Mouse (Mus musculus): Measurements from ENCODE around the gene Cacnb1.
A peak's percentile ranks its signal among the peaks of the same experiment; 100 is the strongest.

Cacnb1 gene

GRCm38 (mm10) chr11:98040975-98041374, 18.1 kb upstream of the Cacnb1 start:
- DNase-seq (ENCODE audit: low spot score in 2 of 2): no peak

DNA sequence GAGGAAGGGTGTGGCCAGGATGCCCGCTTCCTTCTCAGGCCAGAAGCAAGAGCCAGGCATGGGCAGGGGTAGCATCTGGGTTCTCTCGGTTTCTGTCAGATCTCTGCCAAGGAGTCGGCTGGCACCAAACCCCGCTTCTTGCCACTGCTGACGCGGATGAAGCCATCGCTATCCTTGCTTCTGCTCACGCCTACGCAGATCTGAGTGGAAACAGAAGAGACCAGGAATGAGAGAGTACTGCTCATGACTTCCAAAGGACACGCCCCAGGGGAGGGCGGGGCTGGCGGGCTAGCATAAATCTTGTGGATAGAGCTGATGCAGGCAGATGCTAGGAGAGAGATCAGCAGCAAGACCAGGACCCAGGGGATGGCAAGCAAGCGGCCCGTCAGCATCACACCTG, 15.0 kb upstream of the Cacnb1 start:
- no peak for DNase-seq (ENCODE audit: low spot score in 2 of 2)

- DNase-seq (ENCODE audit: low spot score in 2 of 2): no peak
Observed at GRCm38 (mm10) chr11:98035977-98036377, 13.1 kb upstream of the Cacnb1 start.

- DNase-seq (ENCODE audit: low spot score in 2 of 2): no peak
Observed at GRCm38 (mm10) chr11:98034840-98035239, 12.0 kb upstream of the Cacnb1 start.

DNA sequence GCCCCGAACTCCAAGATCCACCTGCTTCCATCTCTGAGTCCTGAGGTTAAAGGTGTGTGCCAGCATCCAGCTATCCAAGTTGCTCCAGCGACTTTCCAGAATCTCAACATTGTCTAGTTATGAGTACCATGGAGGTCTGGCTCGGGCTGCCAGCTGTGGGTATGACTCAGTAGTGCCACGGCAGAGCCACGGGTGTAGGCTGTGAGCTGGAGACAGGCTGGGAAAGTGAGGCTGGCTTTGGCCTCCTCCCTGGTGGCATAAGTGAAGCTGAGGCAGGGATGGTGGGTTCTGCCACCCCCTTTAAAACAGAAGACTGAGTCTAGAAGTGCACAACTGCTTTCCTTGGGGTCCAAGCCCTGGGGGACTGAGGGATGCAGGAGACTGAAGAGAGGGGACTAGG, 11.2 kb upstream of the Cacnb1 start:
- DNase-seq (ENCODE audit: low spot score in 2 of 2): no peak

GRCm38 (mm10) chr11:98031443-98031770, 8.6 kb upstream of the Cacnb1 start:
- DNase-seq (ENCODE audit: low spot score in 2 of 2): peak; percentile 59 to 79

- no peak for DNase-seq (ENCODE audit: low spot score in 2 of 2)
Observed at GRCm38 (mm10) chr11:98030701-98031442, 8.0 kb upstream of the Cacnb1 start.

DNA sequence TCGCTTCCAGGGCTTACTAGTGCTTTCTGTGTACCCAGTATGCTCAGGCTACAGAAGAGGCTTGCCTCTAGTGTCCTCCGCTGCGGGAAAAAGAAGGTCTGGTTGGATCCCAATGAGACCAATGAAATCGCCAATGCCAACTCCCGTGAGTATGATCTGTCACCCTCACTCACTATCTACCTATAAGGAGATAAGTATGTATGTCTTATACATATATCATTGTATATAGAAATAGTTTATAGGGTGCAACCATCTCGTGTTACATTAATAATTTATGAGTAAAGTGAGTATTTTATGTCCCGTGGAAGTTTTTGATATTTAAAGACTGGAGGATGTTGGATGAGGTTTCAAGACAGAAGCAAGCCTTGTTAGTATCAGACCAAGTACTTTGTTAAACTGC, 5.0 kb upstream of the Cacnb1 start:
- no peak for DNase-seq (ENCODE audit: low spot score in 2 of 2)

DNA sequence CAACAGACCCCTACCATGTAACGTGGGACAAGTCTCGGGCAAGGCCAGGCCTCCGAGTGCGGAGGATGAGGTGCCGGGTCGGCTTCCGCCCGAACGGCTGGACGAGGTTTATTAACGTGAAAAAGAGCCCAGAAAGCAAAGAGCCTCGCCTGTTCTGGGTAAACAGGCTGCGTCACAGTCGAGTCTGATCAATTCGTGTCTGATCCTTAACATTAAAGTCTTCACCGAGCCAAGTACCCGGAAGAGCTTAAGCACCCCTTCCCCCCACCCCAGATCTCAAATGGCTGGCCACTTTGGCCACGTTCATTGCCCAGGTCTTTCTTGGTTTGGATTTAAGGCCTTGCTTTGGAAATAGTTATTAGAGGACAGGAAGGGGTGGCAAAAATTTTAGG, 4.5 kb upstream of the Cacnb1 start:
- no peak for DNase-seq (ENCODE audit: low spot score in 2 of 2)

GRCm38 (mm10) chr11:98026570-98027296, 3.9 kb upstream of the Cacnb1 start, which contains the start of gene Rpl19:
Gene Rpl19 (plus strand): TSS chr11:98026710.
- peak; percentile 81 to 89 for DNase-seq (ENCODE audit: low spot score in 2 of 2)

DNA sequence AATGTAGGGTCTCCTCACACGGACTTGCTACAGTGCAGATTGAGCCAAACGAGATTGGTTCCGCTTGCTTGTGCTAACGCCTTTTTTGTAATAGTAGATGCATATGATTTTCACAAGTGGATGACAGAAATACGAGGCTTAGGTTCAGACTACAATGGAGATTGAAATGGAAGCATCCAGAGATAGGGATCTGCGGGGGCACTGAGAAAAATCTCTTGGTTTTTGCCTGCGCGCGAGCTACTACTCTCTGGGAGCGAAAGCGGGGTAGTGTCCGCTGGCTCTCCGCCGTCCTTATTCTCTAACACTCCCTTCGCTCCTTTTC, 3.4 kb upstream of the Cacnb1 start:
- no peak for DNase-seq (ENCODE audit: low spot score in 2 of 2)

DNA sequence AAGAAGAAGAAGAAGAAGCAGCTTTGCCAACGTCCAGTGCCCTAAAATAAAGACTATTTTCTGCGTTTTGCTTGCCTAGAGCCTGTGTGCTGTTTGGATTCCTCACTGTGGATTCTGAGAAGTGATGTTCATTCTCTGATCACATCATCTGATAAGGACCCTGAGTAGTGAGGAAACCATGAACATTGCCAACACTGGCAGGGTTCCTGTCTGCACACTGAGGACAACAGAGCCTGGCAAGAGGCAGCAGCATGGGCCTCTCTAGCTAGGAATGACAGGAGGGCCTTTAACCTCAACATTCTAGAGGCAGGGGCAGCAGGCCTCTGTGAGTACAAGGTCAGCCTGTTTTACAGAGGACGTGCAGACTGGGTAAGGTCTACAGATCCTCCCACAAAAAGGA, 1.7 kb upstream of the Cacnb1 start:
- DNase-seq (ENCODE audit: low spot score in 2 of 2): no peak

GRCm38 (mm10) chr11:98022253-98022554, 630 bp downstream of the Cacnb1 start:
- DNase-seq (ENCODE audit: low spot score in 2 of 2): no peak

- DNase-seq (ENCODE audit: low spot score in 2 of 2): no peak
Observed at GRCm38 (mm10) chr11:98021565-98022252, 1.1 kb downstream of the Cacnb1 start.

- DNase-seq (ENCODE audit: low spot score in 2 of 2): no peak
Observed at GRCm38 (mm10) chr11:98021118-98021517, 1.7 kb downstream of the Cacnb1 start.

DNA sequence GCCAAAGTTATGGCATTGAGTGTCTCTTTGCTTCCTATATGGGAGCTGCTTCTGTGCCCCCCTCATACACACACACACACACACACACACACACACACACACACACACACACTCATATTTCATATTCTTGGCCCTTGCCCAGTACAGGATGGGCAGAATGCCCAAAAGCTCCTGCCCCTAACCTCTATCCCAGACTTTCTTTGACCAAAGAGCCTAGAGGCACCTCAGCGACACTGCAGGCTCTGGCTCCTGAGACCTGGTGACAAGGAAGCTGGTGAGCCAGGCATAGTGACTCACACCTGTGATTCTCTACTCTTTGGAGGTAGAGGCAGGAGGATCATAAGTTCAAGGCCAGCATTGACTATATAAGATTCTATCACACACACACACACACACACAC, 2.1 kb downstream of the Cacnb1 start:
- no peak for DNase-seq (ENCODE audit: low spot score in 2 of 2)

DNA sequence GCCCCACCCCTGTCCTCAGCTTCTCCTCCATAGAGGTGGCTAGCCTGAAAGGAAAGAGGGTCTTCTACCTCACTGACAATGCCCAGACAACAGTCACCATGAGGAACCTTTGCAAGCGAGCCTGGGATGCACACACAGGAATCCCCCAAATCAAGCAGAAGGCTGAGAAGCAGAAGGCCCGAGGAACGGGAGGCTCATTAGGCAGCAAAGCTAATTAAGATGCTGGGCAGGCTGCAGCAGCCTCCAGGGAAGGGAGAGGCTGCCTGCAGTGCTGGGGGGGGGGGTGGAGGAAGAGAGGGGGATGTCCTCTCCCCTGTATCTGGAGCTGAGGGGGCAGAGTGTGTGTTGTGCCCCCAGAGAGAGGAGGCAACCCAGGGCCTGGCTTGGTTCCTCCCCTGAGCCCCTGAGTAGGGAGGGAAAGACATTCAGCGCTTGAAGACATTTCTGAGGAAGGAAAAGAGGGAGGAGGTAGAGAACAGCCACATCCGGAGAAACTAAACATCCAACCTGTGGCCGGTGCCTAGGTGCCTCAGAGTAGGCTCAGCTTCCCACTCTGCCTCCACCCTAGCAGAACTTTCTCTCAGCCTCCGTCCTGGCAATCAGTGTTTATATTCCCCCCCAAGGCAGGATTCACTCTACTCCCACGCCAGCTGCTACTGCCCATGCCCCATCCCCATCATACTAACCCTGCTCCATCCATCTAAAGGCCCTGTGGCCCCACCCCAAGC, 2.8 kb downstream of the Cacnb1 start:
- peak in 1 of 2 experiments; percentile 22 for DNase-seq (ENCODE audit: low spot score in 2 of 2)

- DNase-seq (ENCODE audit: low spot score in 2 of 2): peak; percentile 76 to 84
Observed at GRCm38 (mm10) chr11:98018858-98019641, 3.8 kb downstream of the Cacnb1 start.

- DNase-seq (ENCODE audit: low spot score in 2 of 2): no peak
Observed at GRCm38 (mm10) chr11:98018222-98018621, 4.6 kb downstream of the Cacnb1 start.

DNA sequence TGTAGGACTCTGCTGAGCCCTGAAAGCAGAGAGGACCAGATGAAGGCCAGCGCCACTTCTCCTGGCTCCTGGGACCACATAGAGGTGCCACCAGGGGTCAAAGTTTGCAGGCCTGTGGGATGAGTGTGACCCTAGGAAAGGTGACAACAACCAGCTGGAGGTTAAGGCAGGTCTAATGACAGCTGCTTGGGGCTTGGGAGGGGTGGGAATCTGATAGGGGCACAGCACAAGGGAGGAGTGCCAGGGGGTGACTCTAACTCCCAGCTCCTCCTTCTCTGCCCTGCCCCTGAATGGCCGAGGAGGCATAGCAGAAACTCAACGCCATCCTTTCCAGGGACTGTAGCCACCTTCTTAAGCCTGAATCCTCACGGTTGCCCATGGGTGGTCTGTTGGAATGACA, 6.0 kb downstream of the Cacnb1 start:
- no peak for DNase-seq (ENCODE audit: low spot score in 2 of 2)

DNA sequence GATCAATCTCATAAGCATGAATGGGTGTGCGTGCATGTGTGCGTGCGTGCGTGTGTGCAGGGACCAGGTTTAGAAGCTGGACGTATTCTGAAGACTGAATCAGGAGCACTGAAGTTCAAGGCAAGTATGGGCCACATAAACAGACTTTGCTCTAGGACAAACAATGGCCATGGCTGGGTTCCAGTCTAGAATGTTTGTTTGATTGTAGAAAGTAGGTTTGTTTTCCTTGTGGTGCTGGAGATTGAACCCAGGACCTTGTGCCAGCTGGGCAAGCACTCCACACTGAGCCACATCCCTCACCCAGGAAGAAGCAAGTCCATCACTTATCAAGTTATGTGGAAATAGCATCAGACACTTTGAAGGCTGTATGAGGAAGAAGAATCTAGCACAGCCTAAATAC, 6.7 kb downstream of the Cacnb1 start:
- no peak for DNase-seq (ENCODE audit: low spot score in 2 of 2)

GRCm38 (mm10) chr11:98012831-98013230, 10.0 kb downstream of the Cacnb1 start:
- no peak for DNase-seq (ENCODE audit: low spot score in 2 of 2)

Data from thymus, postnatal 10 days (tissue).